Mouse (Mus musculus): ENCODE results near the gene Olfr684. TPM values are rescaled to one million over a fixed set of nuclear protein-coding genes. Genes with fewer than 3 reads are reported as not detected.

The Olfr684 gene
- polyA plus RNA-seq (2015; fragmentation: Nextera tagmentation; extraction: Ambion mirVana) = not detected in 2 replicates

DNA sequence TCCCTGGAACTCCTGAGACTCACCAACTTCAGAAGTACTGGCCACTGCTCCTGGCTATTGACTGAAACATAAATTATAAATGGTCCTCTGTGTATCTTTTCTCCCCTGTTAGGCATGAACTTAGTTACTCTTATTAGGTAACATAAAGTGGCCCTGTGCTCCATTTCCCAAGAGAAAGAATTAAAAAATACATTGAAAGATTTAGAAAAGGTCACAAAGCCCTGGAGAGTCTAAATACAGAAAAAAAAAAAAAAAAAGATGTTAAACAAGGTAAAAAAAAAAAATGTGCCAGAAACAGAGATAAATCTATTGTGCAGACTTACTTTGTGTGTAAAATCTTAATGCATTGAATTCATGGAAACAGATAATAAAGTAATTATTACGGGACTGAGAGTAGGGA lies at the start of gene Olfr684:
TSS of gene Olfr684 (minus strand) at position 101 of the 400 bp plus-strand sequence.

DNA sequence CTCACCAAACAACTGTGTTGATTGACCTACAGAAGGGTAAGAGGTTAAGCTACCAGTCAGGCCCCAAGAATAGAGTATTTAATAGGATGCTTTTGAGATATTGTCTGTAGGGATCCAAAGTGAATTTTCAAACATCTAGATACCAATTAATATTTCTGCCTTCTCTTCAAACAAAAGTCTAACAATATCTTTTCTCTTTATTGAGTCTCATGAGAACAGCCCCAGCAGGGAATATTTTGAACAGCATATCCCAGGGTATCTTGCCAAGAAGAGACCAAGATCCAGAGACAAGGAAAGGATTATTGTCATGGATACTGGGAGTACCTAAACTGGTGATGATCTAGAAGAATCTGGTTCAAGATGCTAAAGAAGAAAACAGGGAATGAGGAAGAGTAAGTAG lies 43.9 kb upstream of the Olfr684 start, which contains the start of gene Olfr686:
TSS of gene Olfr686 (minus strand) at position 101 of the 400 bp plus-strand sequence.

DNA sequence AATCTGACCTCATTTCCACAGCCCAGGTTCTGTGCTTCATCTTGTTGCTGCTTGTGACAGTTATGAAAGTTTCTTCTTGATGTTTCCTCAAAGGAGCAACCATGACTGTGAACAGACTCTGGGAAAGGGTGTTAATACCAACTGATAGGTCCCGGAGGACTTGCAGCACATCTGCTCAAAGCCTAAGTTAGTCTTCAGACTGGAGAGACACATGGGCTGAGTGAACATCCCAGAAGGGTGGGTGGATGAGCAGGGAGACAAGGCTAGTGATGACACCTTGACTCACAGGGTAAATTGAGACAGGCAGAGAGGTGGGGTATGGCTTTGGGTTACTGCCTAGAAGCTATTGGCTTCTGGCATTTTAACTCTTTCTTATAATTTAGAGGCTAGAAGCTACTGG lies 22.5 kb upstream of the Olfr684 start, which contains the start of gene Olfr685:
TSS of gene Olfr685 (minus strand) at position 101 of the 400 bp plus-strand sequence.

GRCm38 (mm10) chr7:105146912-105147311 lies 16.5 kb downstream of the Olfr684 start, which contains the start of gene Olfr683:
Gene Olfr683, minus strand, starts transcription at chr7:105147012.

GRCm38 (mm10) chr7:105116536-105116935 lies 46.9 kb downstream of the Olfr684 start, which contains the start of gene Olfr681:
Gene Olfr681, plus strand, starts transcription at chr7:105116836.

Other genes starting within 250 kb of the Olfr684 start
- gene Olfr667, start 242.2 kb downstream of the Olfr684 start, polyA plus RNA-seq (2015; fragmentation: Nextera tagmentation; extraction: Ambion mirVana) = not detected in 2 replicates
- gene Olfr668, start 235.6 kb downstream of the Olfr684 start, polyA plus RNA-seq (2015; fragmentation: Nextera tagmentation; extraction: Ambion mirVana) = not detected in 2 replicates
- not detected in 2 replicates for gene Olfr669, start 229.4 kb downstream of the Olfr684 start, polyA plus RNA-seq (2015; fragmentation: Nextera tagmentation; extraction: Ambion mirVana)
- gene Olfr670, start 201.0 kb downstream of the Olfr684 start, polyA plus RNA-seq (2015; fragmentation: Nextera tagmentation; extraction: Ambion mirVana) = not detected in 2 replicates
- gene Olfr671, start 184.5 kb downstream of the Olfr684 start, polyA plus RNA-seq (2015; fragmentation: Nextera tagmentation; extraction: Ambion mirVana) = not detected in 2 replicates
- not detected in 2 replicates for gene Olfr672, start 161.6 kb downstream of the Olfr684 start, polyA plus RNA-seq (2015; fragmentation: Nextera tagmentation; extraction: Ambion mirVana)
- not detected in 2 replicates for gene Olfr675, start 135.2 kb downstream of the Olfr684 start, polyA plus RNA-seq (2015; fragmentation: Nextera tagmentation; extraction: Ambion mirVana)
- gene Olfr676, start 131.0 kb downstream of the Olfr684 start, polyA plus RNA-seq (2015; fragmentation: Nextera tagmentation; extraction: Ambion mirVana) = not detected in 2 replicates
- not detected in 2 replicates for gene Olfr677, start 112.3 kb downstream of the Olfr684 start, polyA plus RNA-seq (2015; fragmentation: Nextera tagmentation; extraction: Ambion mirVana)
- not detected in 2 replicates for gene Olfr678, start 99.2 kb downstream of the Olfr684 start, polyA plus RNA-seq (2015; fragmentation: Nextera tagmentation; extraction: Ambion mirVana)
- not detected in 2 replicates for gene Olfr679, start 82.4 kb downstream of the Olfr684 start, polyA plus RNA-seq (2015; fragmentation: Nextera tagmentation; extraction: Ambion mirVana)
- gene Olfr680-ps1, start 70.8 kb downstream of the Olfr684 start, polyA plus RNA-seq (2015; fragmentation: Nextera tagmentation; extraction: Ambion mirVana) = not detected in 2 replicates
- gene Olfr681, start 46.8 kb downstream of the Olfr684 start, polyA plus RNA-seq (2015; fragmentation: Nextera tagmentation; extraction: Ambion mirVana) = not detected in 2 replicates
- gene Olfr683, start 16.6 kb downstream of the Olfr684 start, polyA plus RNA-seq (2015; fragmentation: Nextera tagmentation; extraction: Ambion mirVana) = not detected in 2 replicates
- not detected in 2 replicates for gene Olfr685, start 22.4 kb upstream of the Olfr684 start, polyA plus RNA-seq (2015; fragmentation: Nextera tagmentation; extraction: Ambion mirVana)
- not detected in 2 replicates for gene Olfr686, start 43.8 kb upstream of the Olfr684 start, polyA plus RNA-seq (2015; fragmentation: Nextera tagmentation; extraction: Ambion mirVana)
- gene Olfr688, start 124.4 kb upstream of the Olfr684 start, polyA plus RNA-seq (2015; fragmentation: Nextera tagmentation; extraction: Ambion mirVana) = not detected in 2 replicates
- 0.19 TPM in 1 of 2 replicates, not detected in the other for gene Olfr689, start 147.5 kb upstream of the Olfr684 start, polyA plus RNA-seq (2015; fragmentation: Nextera tagmentation; extraction: Ambion mirVana)
- gene Olfr690, start 170.5 kb upstream of the Olfr684 start, polyA plus RNA-seq (2015; fragmentation: Nextera tagmentation; extraction: Ambion mirVana) = not detected in 2 replicates
- 0.24 and 0.31 TPM in 2 replicates for gene Olfr691, start 178.6 kb upstream of the Olfr684 start, polyA plus RNA-seq (2015; fragmentation: Nextera tagmentation; extraction: Ambion mirVana)
- not detected in 2 replicates for gene Olfr692, start 204.6 kb upstream of the Olfr684 start, polyA plus RNA-seq (2015; fragmentation: Nextera tagmentation; extraction: Ambion mirVana)
- not detected in 2 replicates for gene Gm5901, start 211.4 kb upstream of the Olfr684 start, polyA plus RNA-seq (2015; fragmentation: Nextera tagmentation; extraction: Ambion mirVana)
- 29.2 and 36.0 TPM in 2 replicates for gene Fam160a2, start 236.4 kb upstream of the Olfr684 start, polyA plus RNA-seq (2015; fragmentation: Nextera tagmentation; extraction: Ambion mirVana)
- 0.13 and 0.18 TPM in 2 replicates for gene Cnga4, start 240.9 kb upstream of the Olfr684 start, polyA plus RNA-seq (2015; fragmentation: Nextera tagmentation; extraction: Ambion mirVana)